Mouse (Mus musculus): ENCODE results near the gene S100a11. TPM values are rescaled to one million over a fixed set of nuclear protein-coding genes. Genes with fewer than 3 reads are reported as not detected.

The S100a11 gene
- polyA plus RNA-seq, 1 experiment from 2014 or later, result 790 TPM

- Histone ChIP-seq H3K4me1 (ENCODE audit: control insufficient read depth, insufficient read depth, low read length) (no peaks in the 10 kb centered on the region), H3K4me2 (no peak overlapping the region), H3K27me3 (ENCODE audit: control insufficient read depth, insufficient read depth, low read length) (no peaks in the 10 kb centered on the region), H3K36me3 (ENCODE audit: control insufficient read depth, insufficient read depth, low read length) (no peaks in the 10 kb centered on the region), H3K9ac (ENCODE audit: low read depth, low read length) (no peak overlapping the region), H3K4me3 (ENCODE audit: low read depth, low read length) (no peak overlapping the region), H3K27ac (ENCODE audit: low read depth, low read length) (no peak overlapping the region), H3K9me3 (replicated peaks; ENCODE audit: control insufficient read depth, low read length) (no peaks in the 10 kb centered on the region)
- WGBS (ENCODE audit: insufficient replicate concordance), result 68% methylated on average over 3 of the region's 3 CpGs
- no peak for ATAC-seq (replicated peaks; ENCODE audit: insufficient number of reproducible peaks, low FRiP score, low TSS enrichment)
Measured at GRCm38 (mm10) chr3:93497131-93497530, 23.2 kb upstream of the S100a11 start.

GRCm38 (mm10) chr3:93499129-93499528 is 21.2 kb upstream of the S100a11 start:
- Histone ChIP-seq H3K27ac (ENCODE audit: low read depth, low read length) (no peak overlapping the region), H3K9ac (ENCODE audit: low read depth, low read length) (no peak overlapping the region), H3K4me1 (ENCODE audit: control insufficient read depth, insufficient read depth, low read length) (no peaks in the 10 kb centered on the region), H3K9me3 (replicated peaks; ENCODE audit: control insufficient read depth, low read length) (no peaks in the 10 kb centered on the region), H3K4me3 (ENCODE audit: low read depth, low read length) (no peak overlapping the region), H3K36me3 (ENCODE audit: control insufficient read depth, insufficient read depth, low read length) (no peaks in the 10 kb centered on the region), H3K4me2 (no peak overlapping the region), H3K27me3 (ENCODE audit: control insufficient read depth, insufficient read depth, low read length) (no peaks in the 10 kb centered on the region)
- ATAC-seq (replicated peaks; ENCODE audit: insufficient number of reproducible peaks, low FRiP score, low TSS enrichment), result no peak

DNA sequence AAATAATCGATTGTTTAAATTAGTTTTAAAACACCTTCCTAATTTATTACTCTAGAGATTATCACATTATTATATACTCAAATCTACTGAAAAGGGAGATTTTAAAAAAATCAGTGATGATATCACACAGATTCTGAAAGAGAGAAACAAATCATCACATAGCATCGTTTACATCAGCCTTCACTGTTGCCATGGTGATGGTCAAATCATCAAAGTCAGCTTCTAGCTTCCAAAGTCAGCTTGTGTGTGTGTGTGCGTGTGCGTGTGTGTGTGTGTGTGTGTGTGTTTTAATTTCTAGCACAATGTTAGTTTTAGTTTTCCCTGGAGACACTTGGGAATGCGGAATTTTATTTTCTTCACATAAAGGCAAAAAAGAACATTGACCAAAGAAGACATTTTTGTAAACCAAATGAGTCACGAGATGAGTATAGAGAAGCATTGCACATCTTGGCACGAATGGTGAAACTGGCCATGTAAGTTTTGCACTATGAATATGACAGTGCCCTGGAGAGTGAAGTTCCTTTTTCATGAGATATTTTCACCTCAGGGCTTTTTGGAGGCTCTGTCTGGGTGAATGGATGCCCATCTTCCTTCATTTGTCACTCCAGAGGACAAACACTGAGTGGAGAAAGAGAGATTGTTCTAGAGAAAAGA is 15.6 kb upstream of the S100a11 start:
- 78% methylated on average over 7 of the region's 7 CpGs for WGBS (ENCODE audit: insufficient replicate concordance)
- Histone ChIP-seq H3K27me3 (ENCODE audit: control insufficient read depth, insufficient read depth, low read length) (no peaks in the 10 kb centered on the region), H3K4me2 (no peak overlapping the region), H3K9ac (ENCODE audit: low read depth, low read length) (no peak overlapping the region), H3K4me3 (ENCODE audit: low read depth, low read length) (no peak overlapping the region), H3K4me1 (ENCODE audit: control insufficient read depth, insufficient read depth, low read length) (no peaks in the 10 kb centered on the region), H3K36me3 (ENCODE audit: control insufficient read depth, insufficient read depth, low read length) (no peaks in the 10 kb centered on the region), H3K9me3 (replicated peaks; ENCODE audit: control insufficient read depth, low read length) (no peaks in the 10 kb centered on the region), H3K27ac (ENCODE audit: low read depth, low read length) (no peak overlapping the region)
- ATAC-seq (replicated peaks; ENCODE audit: insufficient number of reproducible peaks, low FRiP score, low TSS enrichment), result no peak

DNA sequence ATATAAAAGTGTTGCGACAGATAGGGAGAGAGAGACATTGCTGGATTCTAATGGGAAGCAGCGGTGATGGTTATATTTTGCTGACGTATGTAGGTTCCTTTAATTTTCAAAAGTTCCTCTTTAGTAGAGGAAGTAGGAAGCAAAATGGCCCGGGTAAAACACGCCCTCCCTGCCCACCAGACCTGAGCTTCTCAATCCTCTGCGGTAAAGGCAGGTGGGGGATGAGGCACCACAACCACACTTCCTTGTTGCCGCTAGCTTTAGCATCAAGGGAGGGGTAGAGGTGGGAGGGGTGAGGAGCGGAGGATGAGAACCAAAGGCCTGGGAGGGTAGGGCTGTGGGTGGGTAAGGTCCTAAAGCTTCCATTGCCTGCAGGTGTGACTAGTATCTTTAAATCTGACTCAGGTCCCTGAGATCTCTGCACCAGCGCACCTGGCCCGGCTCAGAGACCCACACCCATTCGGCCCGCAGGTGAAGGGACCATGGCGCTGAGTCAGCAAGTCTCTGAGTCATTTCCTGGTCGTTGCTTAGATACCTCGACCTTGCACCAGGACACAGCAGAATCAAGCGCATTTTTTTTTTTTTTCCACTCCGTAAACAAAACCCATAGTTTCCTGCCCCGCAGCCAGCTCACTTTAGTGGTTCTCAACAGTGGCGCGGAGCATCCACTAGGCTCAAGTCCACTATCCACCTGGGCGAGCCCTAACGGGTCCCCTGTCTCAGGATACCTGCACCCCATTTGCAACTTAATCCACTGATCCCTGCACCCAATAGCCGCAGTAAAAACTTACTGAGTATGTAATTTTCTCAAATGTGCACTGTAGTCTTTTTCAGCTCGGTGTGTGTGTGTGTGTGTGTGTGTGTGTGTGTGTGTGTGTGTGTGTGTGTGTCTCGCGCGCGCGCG is 14.1 kb upstream of the S100a11 start:
- ATAC-seq (replicated peaks; ENCODE audit: insufficient number of reproducible peaks, low FRiP score, low TSS enrichment), result no peak
- Histone ChIP-seq H3K27ac (ENCODE audit: low read depth, low read length) (no peak overlapping the region), H3K9me3 (replicated peaks; ENCODE audit: control insufficient read depth, low read length) (no peaks in the 10 kb centered on the region), H3K36me3 (ENCODE audit: control insufficient read depth, insufficient read depth, low read length) (no peaks in the 10 kb centered on the region), H3K4me1 (ENCODE audit: control insufficient read depth, insufficient read depth, low read length) (no peaks in the 10 kb centered on the region), H3K4me2 (peak overlapping the region; percentile 48), H3K27me3 (ENCODE audit: control insufficient read depth, insufficient read depth, low read length) (no peaks in the 10 kb centered on the region), H3K9ac (ENCODE audit: low read depth, low read length) (no peak overlapping the region), H3K4me3 (ENCODE audit: low read depth, low read length) (no peak overlapping the region)
- WGBS (ENCODE audit: insufficient replicate concordance), result 34% methylated on average over 30 of the region's 30 CpGs

DNA sequence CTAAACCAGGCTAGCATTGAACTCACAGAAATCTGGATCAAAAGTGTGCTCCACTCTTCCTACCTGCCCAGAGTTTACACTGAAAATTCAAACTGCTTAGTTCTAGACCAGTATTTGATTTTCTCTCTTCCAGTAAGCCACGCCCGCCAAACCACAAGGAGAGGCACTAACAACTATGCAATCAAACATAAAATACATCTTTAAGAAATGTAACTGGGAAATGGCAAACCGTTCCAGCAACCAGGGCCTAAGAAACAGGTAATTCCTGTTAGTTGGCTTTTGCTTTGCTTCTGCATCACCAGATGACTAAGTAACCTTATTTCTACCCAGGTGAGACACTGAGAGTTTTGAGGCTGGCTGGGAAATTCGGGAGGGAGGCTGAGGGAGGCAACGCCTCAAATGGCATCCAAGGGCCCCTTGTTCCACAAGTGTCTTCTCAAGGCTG is 13.4 kb upstream of the S100a11 start:
- H3K4me3 ChIP-seq (ENCODE audit: low read depth, low read length), result no peak overlapping the region
- WGBS (ENCODE audit: insufficient replicate concordance), result 71% methylated on average over 5 of the region's 5 CpGs
- H3K36me3 ChIP-seq (ENCODE audit: control insufficient read depth, insufficient read depth, low read length), result no peaks in the 10 kb centered on the region
- H3K9me3 ChIP-seq (replicated peaks; ENCODE audit: control insufficient read depth, low read length), result no peaks in the 10 kb centered on the region
- no peaks in the 10 kb centered on the region for H3K27me3 ChIP-seq (ENCODE audit: control insufficient read depth, insufficient read depth, low read length)
- no peak overlapping the region for H3K9ac ChIP-seq (ENCODE audit: low read depth, low read length)
- H3K4me2 ChIP-seq, result no peak overlapping the region
- H3K27ac ChIP-seq (ENCODE audit: low read depth, low read length), result no peak overlapping the region
- no peaks in the 10 kb centered on the region for H3K4me1 ChIP-seq (ENCODE audit: control insufficient read depth, insufficient read depth, low read length)
- ATAC-seq (replicated peaks; ENCODE audit: insufficient number of reproducible peaks, low FRiP score, low TSS enrichment), result no peak

DNA sequence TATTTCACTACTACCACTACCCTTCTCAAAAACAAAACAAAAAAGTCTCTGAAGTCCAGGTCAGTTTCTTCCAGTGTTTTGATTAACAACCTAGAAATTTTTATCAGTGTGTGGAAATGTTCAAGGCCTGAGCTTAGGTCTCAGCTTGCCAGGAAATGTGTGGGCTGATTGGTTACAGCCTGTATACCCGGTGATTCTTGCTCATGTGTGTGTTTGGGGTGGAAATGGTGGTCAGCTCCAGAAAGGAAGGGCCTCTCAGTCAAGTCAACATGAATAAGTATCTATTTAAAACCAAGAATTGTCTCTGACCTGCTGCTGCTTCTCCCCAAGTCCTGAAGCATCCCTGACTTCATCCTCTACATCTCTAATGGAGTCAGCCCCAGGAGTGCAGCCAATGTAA is 11.0 kb upstream of the S100a11 start:
- ATAC-seq (replicated peaks; ENCODE audit: insufficient number of reproducible peaks, low FRiP score, low TSS enrichment), result no peak
- WGBS (ENCODE audit: insufficient replicate concordance), result 41% methylated on average over 1 of the region's 1 CpGs
- Histone ChIP-seq H3K9ac (ENCODE audit: low read depth, low read length) (no peak overlapping the region), H3K27me3 (ENCODE audit: control insufficient read depth, insufficient read depth, low read length) (no peaks in the 10 kb centered on the region), H3K9me3 (replicated peaks; ENCODE audit: control insufficient read depth, low read length) (no peaks in the 10 kb centered on the region), H3K4me1 (ENCODE audit: control insufficient read depth, insufficient read depth, low read length) (no peaks in the 10 kb centered on the region), H3K27ac (ENCODE audit: low read depth, low read length) (no peak overlapping the region), H3K4me3 (ENCODE audit: low read depth, low read length) (no peak overlapping the region), H3K36me3 (ENCODE audit: control insufficient read depth, insufficient read depth, low read length) (no peaks in the 10 kb centered on the region), H3K4me2 (no peak overlapping the region)

DNA sequence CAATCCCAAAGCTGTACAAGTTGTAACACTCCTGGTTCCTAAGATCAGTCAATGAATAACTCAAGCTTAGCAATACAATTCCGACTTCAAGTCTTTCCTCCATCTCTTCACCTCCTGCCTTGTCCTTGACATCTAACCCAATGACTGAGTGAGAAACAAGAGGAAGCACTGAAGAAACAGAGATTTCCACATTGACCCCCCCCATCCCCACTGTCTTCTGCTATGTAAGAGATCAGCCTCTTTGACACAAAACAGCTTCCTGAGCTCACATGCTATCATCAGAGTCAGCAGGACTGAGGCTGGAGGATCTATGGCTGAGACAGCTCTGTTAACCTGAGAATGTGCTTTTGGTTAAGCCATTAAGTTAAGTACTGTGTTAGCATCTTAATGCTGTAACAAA is 9.3 kb upstream of the S100a11 start:
- no peak overlapping the region for H3K4me3 ChIP-seq (ENCODE audit: low read depth, low read length)
- H3K9me3 ChIP-seq (replicated peaks; ENCODE audit: control insufficient read depth, low read length), result no peaks in the 10 kb centered on the region
- no peaks in the 10 kb centered on the region for H3K4me1 ChIP-seq (ENCODE audit: control insufficient read depth, insufficient read depth, low read length)
- no peak overlapping the region for H3K4me2 ChIP-seq
- H3K9ac ChIP-seq (ENCODE audit: low read depth, low read length), result no peak overlapping the region
- no peaks in the 10 kb centered on the region for H3K27me3 ChIP-seq (ENCODE audit: control insufficient read depth, insufficient read depth, low read length)
- H3K36me3 ChIP-seq (ENCODE audit: control insufficient read depth, insufficient read depth, low read length), result no peaks in the 10 kb centered on the region
- no peak for ATAC-seq (replicated peaks; ENCODE audit: insufficient number of reproducible peaks, low FRiP score, low TSS enrichment)
- 61% methylated on average over 1 of the region's 1 CpGs for WGBS (ENCODE audit: insufficient replicate concordance)
- H3K27ac ChIP-seq (ENCODE audit: low read depth, low read length), result no peak overlapping the region

GRCm38 (mm10) chr3:93511801-93512200 is 8.5 kb upstream of the S100a11 start:
- ATAC-seq (replicated peaks; ENCODE audit: insufficient number of reproducible peaks, low FRiP score, low TSS enrichment), result no peak
- no peak overlapping the region for H3K4me3 ChIP-seq (ENCODE audit: low read depth, low read length)
- H3K9ac ChIP-seq (ENCODE audit: low read depth, low read length), result no peak overlapping the region
- no peaks in the 10 kb centered on the region for H3K4me1 ChIP-seq (ENCODE audit: control insufficient read depth, insufficient read depth, low read length)
- no peaks in the 10 kb centered on the region for H3K27me3 ChIP-seq (ENCODE audit: control insufficient read depth, insufficient read depth, low read length)
- no peak overlapping the region for H3K4me2 ChIP-seq
- H3K27ac ChIP-seq (ENCODE audit: low read depth, low read length), result no peak overlapping the region
- 75% methylated on average over 1 of the region's 1 CpGs for WGBS (ENCODE audit: insufficient replicate concordance)
- H3K36me3 ChIP-seq (ENCODE audit: control insufficient read depth, insufficient read depth, low read length), result no peaks in the 10 kb centered on the region
- H3K9me3 ChIP-seq (replicated peaks; ENCODE audit: control insufficient read depth, low read length), result no peaks in the 10 kb centered on the region
